Mouse (Mus musculus): ENCODE results near the gene Tenm2.

Tenm2 gene

GRCm38 (mm10) chr11:36698268-36698667 is 537.5 kb downstream of the Tenm2 start:
- no peak for DNase-seq (ENCODE audit: extremely low read depth, low read depth, low spot score)

GRCm38 (mm10) chr11:36697816-36698215 is 537.9 kb downstream of the Tenm2 start:
- no peak for DNase-seq (ENCODE audit: extremely low read depth, low read depth, low spot score)

- no peak for DNase-seq (ENCODE audit: extremely low read depth, low read depth, low spot score)
These were observed 538.6 kb downstream of the Tenm2 start for GRCm38 (mm10) chr11:36697021-36697639.

GRCm38 (mm10) chr11:36694810-36695209 is 541.0 kb downstream of the Tenm2 start:
- DNase-seq (ENCODE audit: extremely low read depth, low read depth, low spot score) = no peak

GRCm38 (mm10) chr11:36692637-36693036 is 543.1 kb downstream of the Tenm2 start:
- no peak for DNase-seq (ENCODE audit: extremely low read depth, low read depth, low spot score)

GRCm38 (mm10) chr11:36690826-36691225 is 544.9 kb downstream of the Tenm2 start:
- no peak for DNase-seq (ENCODE audit: extremely low read depth, low read depth, low spot score)

- DNase-seq (ENCODE audit: extremely low read depth, low read depth, low spot score) = no peak
These were observed 549.5 kb downstream of the Tenm2 start for GRCm38 (mm10) chr11:36686253-36686652.

- no peak for DNase-seq (ENCODE audit: extremely low read depth, low read depth, low spot score)
These were observed 556.4 kb downstream of the Tenm2 start for GRCm38 (mm10) chr11:36679361-36679760.

GRCm38 (mm10) chr11:36678542-36678941 is 557.2 kb downstream of the Tenm2 start:
- DNase-seq (ENCODE audit: extremely low read depth, low read depth, low spot score) = no peak

GRCm38 (mm10) chr11:36678057-36678396 is 557.7 kb downstream of the Tenm2 start:
- no peak for DNase-seq (ENCODE audit: extremely low read depth, low read depth, low spot score)

GRCm38 (mm10) chr11:36677321-36678056 is 558.3 kb downstream of the Tenm2 start:
- DNase-seq (ENCODE audit: extremely low read depth, low read depth, low spot score) = no peak

GRCm38 (mm10) chr11:36676446-36677284 is 559.1 kb downstream of the Tenm2 start:
- no peak for DNase-seq (ENCODE audit: extremely low read depth, low read depth, low spot score)

- DNase-seq (ENCODE audit: extremely low read depth, low read depth, low spot score) = no peak
These were observed 560.8 kb downstream of the Tenm2 start for GRCm38 (mm10) chr11:36674902-36675422.

- no peak for DNase-seq (ENCODE audit: extremely low read depth, low read depth, low spot score)
These were observed 561.6 kb downstream of the Tenm2 start for GRCm38 (mm10) chr11:36674141-36674540.

- no peak for DNase-seq (ENCODE audit: extremely low read depth, low read depth, low spot score)
These were observed 564.6 kb downstream of the Tenm2 start for GRCm38 (mm10) chr11:36671196-36671595.

GRCm38 (mm10) chr11:36664026-36664425 is 571.7 kb downstream of the Tenm2 start:
- DNase-seq (ENCODE audit: extremely low read depth, low read depth, low spot score) = no peak

- no peak for DNase-seq (ENCODE audit: extremely low read depth, low read depth, low spot score)
These were observed 572.2 kb downstream of the Tenm2 start for GRCm38 (mm10) chr11:36663571-36663970.

GRCm38 (mm10) chr11:36653656-36654323 is 582.0 kb downstream of the Tenm2 start:
- no peak for DNase-seq (ENCODE audit: extremely low read depth, low read depth, low spot score)

GRCm38 (mm10) chr11:36647179-36647578 is 588.6 kb downstream of the Tenm2 start:
- DNase-seq (ENCODE audit: extremely low read depth, low read depth, low spot score) = no peak

GRCm38 (mm10) chr11:36635082-36635481 is 600.7 kb downstream of the Tenm2 start:
- no peak for DNase-seq (ENCODE audit: extremely low read depth, low read depth, low spot score)

- no peak for DNase-seq (ENCODE audit: extremely low read depth, low read depth, low spot score)
These were observed 603.6 kb downstream of the Tenm2 start for GRCm38 (mm10) chr11:36632201-36632600.

Measured in fat pad, adult 2 months (tissue).